Mouse (Mus musculus): ENCODE results near the gene Gpx3. TPM values are rescaled to one million over a fixed set of nuclear protein-coding genes. Genes with fewer than 3 reads are reported as not detected.
A peak's percentile ranks its signal among the peaks of the same experiment; 100 is the strongest.

The Gpx3 gene
- total RNA-seq, 2 experiments from 2014 or later = 26.2 to 33.7 TPM

GRCm38 (mm10) chr11:54911201-54911600 is 8.9 kb downstream of the Gpx3 start:
- no peak for DNase-seq (ENCODE audit: low spot score in 2 of 2)

GRCm38 (mm10) chr11:54911671-54912502 is 9.6 kb downstream of the Gpx3 start:
- DNase-seq (ENCODE audit: low spot score in 2 of 2) = no peak

- DNase-seq (ENCODE audit: low spot score in 2 of 2) = no peak
Observed at GRCm38 (mm10) chr11:54912503-54913316, 10.5 kb downstream of the Gpx3 start.

- no peak for DNase-seq (ENCODE audit: low spot score in 2 of 2)
Observed at GRCm38 (mm10) chr11:54913841-54914240, 11.6 kb downstream of the Gpx3 start.

- no peak for DNase-seq (ENCODE audit: low spot score in 2 of 2)
Observed at GRCm38 (mm10) chr11:54917461-54917860, 15.2 kb downstream of the Gpx3 start.

- DNase-seq (ENCODE audit: low spot score in 2 of 2) = no peak
Observed at GRCm38 (mm10) chr11:54918273-54918672, 16.0 kb downstream of the Gpx3 start.

- DNase-seq (ENCODE audit: low spot score in 2 of 2) = no peak
Observed at GRCm38 (mm10) chr11:54920127-54920972, 18.1 kb downstream of the Gpx3 start.

GRCm38 (mm10) chr11:54920973-54921580 is 18.8 kb downstream of the Gpx3 start:
- DNase-seq (ENCODE audit: low spot score in 2 of 2) = no peak

GRCm38 (mm10) chr11:54921798-54922197 is 19.5 kb downstream of the Gpx3 start:
- peak; percentile 65 to 73 for DNase-seq (ENCODE audit: low spot score in 2 of 2)

GRCm38 (mm10) chr11:54922488-54922887 is 20.2 kb downstream of the Gpx3 start:
- DNase-seq (ENCODE audit: low spot score in 2 of 2) = no peak

- DNase-seq (ENCODE audit: low spot score in 2 of 2) = no peak
Observed at GRCm38 (mm10) chr11:54924145-54924544, 21.9 kb downstream of the Gpx3 start.

- peak; percentile 55 to 69 for DNase-seq (ENCODE audit: low spot score in 2 of 2)
Observed at GRCm38 (mm10) chr11:54927346-54928140, 25.3 kb downstream of the Gpx3 start.

- no peak for DNase-seq (ENCODE audit: low spot score in 2 of 2)
Observed at GRCm38 (mm10) chr11:54928219-54928618, 26.0 kb downstream of the Gpx3 start.

- no peak for DNase-seq (ENCODE audit: low spot score in 2 of 2)
Observed at GRCm38 (mm10) chr11:54928886-54929285, 26.6 kb downstream of the Gpx3 start.

GRCm38 (mm10) chr11:54929290-54929689 is 27.0 kb downstream of the Gpx3 start:
- DNase-seq (ENCODE audit: low spot score in 2 of 2) = no peak

GRCm38 (mm10) chr11:54929744-54930143 is 27.5 kb downstream of the Gpx3 start:
- DNase-seq (ENCODE audit: low spot score in 2 of 2) = no peak

GRCm38 (mm10) chr11:54930318-54930979 is 28.2 kb downstream of the Gpx3 start:
- peak in 1 of 2 experiments; percentile 45 for DNase-seq (ENCODE audit: low spot score in 2 of 2)

GRCm38 (mm10) chr11:54931405-54932093 is 29.3 kb downstream of the Gpx3 start:
- peak in 1 of 2 experiments; percentile 49 for DNase-seq (ENCODE audit: low spot score in 2 of 2)

- no peak for DNase-seq (ENCODE audit: low spot score in 2 of 2)
Observed at GRCm38 (mm10) chr11:54932540-54932939, 30.3 kb downstream of the Gpx3 start.

Measured in gastrocnemius, postnatal 4 days (tissue).